Mouse (Mus musculus): ENCODE data around the gene Ccr1. TPM values are rescaled to one million over a fixed set of nuclear protein-coding genes. Genes with fewer than 3 reads are reported as not detected.

Ccr1 gene
- total RNA-seq (2014; fragmentation: Nextera tagmentation) (1.8 and 2.2 TPM in 2 replicates), total RNA-seq (2017) (3.7 and 3.9 TPM in 2 replicates), polyA plus RNA-seq (2012) (0.03 and 0.04 TPM in 2 replicates)

DNA sequence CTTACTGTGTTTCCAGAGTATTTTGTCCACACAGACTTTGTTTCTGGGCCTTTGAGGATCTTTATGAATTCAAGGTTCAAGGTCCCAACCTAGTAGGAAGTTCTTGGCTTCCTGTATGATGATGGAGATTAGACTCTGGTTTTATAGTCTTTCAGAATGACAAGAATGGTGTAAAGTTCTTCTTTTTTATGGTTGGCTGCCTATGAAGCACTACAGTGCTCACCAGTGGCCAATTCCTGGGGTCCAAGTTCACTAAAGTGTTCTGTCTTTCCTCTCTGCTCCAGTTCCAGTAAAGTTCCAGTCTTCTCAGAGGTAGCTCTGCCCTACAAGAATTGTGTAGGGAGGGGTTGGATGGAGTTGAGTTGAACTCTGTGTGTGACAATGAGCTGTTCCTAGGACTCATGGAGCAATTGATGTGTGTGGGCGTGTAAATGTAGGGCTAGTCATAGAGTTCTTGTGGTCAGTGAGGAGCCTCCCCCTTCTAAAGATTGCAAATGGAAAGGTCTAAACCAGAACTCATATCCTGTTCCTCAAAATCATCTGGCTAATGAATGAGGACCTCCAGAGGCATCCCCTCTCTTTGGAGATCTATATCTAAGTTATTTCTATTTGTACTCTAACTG lies at the start of gene Ccr1:
Ccr1 (minus strand) TSS at position 403 of the 623 bp plus-strand sequence.
- DNase-seq (ENCODE audit: low spot score) = no peak
- Histone ChIP-seq H3K9me3 (replicated peaks) (no peaks in the 10 kb centered on the region), H3K27me3 (ENCODE audit: insufficient read depth, low read length) (no peaks in the 10 kb centered on the region), H3K4me3 (ENCODE audit: low read depth, low read length) (no peak within 1 kb of the TSS), H3K36me3 (replicated peaks) (no peaks in the 10 kb centered on the region), H3K4me1 (ENCODE audit: insufficient read depth, low read depth, low read length) (peaks cover 27% of the 10 kb centered on the region)
- TF ChIP-seq CTCF (IDR thresholded peaks at IDR 0.05; ENCODE audit: low read depth, low read length) (no peak), POLR2AphosphoS5 (IDR thresholded peaks at IDR 0.05; ENCODE audit: insufficient replicate concordance, low read depth, low read length) (no peak), TAL1 (conservative IDR thresholded peaks at IDR 0.05; ENCODE audit: low read depth, low read length) (no peak), GATA1 (IDR thresholded peaks at IDR 0.05; ENCODE audit: borderline replicate concordance, low read length) (no peak), GATA2 (IDR thresholded peaks at IDR 0.05; ENCODE audit: borderline replicate concordance, low read depth, low read length) (no peak)
- no peak for ATAC-seq (ENCODE audit: extremely low read depth, insufficient number of reproducible peaks, low FRiP score, poor library complexity, severe bottlenecking)

DNA sequence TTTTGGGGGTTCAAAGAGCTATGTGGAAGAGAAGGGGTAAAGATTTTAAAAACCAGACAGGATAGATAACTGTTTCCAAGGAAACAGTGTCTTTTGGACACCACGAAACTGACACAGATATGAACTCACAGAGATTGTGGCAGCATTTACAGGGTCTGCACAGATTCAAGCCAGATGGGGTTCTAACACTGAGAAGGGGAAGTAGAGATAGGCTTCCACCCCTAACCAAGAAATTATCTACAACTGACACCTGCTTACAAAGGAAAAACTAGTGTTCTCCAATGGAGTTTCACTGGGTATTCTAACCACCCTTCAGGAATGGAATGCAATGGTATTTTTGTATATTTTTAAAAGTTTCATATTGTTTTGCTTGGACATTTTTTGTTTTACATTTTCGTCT lies 47.6 kb upstream of the Ccr1 start:
- no peak for TF ChIP-seq GATA1 (IDR thresholded peaks at IDR 0.05; ENCODE audit: borderline replicate concordance, low read length)
- TF ChIP-seq TAL1 (conservative IDR thresholded peaks at IDR 0.05; ENCODE audit: low read depth, low read length) = peak; percentile 81
- ATAC-seq (ENCODE audit: extremely low read depth, insufficient number of reproducible peaks, low FRiP score, poor library complexity, severe bottlenecking) (peak; percentile 93), DNase-seq (ENCODE audit: low spot score) (peak; percentile 19)
- H3K4me3 ChIP-seq (ENCODE audit: low read depth, low read length) = no peak overlapping the region
- H3K36me3 ChIP-seq (replicated peaks) = no peaks in the 10 kb centered on the region
- H3K27me3 ChIP-seq (ENCODE audit: insufficient read depth, low read length) = no peaks in the 10 kb centered on the region; the same call in 1 of the 2 replicates
- H3K9me3 ChIP-seq (replicated peaks) = no peaks in the 10 kb centered on the region
- H3K4me1 ChIP-seq (ENCODE audit: insufficient read depth, low read depth, low read length) = peaks cover 26% of the 10 kb centered on the region

- no peak for ATAC-seq (ENCODE audit: extremely low read depth, insufficient number of reproducible peaks, low FRiP score, poor library complexity, severe bottlenecking)
- no peaks in the 10 kb centered on the region for H3K9me3 ChIP-seq (replicated peaks)
- H3K4me1 ChIP-seq (ENCODE audit: insufficient read depth, low read depth, low read length) = peaks cover 26% of the 10 kb centered on the region
- no peak overlapping the region for H3K4me3 ChIP-seq (ENCODE audit: low read depth, low read length)
- no peak for DNase-seq (ENCODE audit: low spot score)
- no peaks in the 10 kb centered on the region for H3K36me3 ChIP-seq (replicated peaks)
- H3K27me3 ChIP-seq (ENCODE audit: insufficient read depth, low read length) = no peaks in the 10 kb centered on the region; the same call in 1 of the 2 replicates
- TF ChIP-seq POLR2AphosphoS5 (IDR thresholded peaks at IDR 0.05; ENCODE audit: insufficient replicate concordance, low read depth, low read length) (no peak), GATA1 (IDR thresholded peaks at IDR 0.05; ENCODE audit: borderline replicate concordance, low read length) (no peak), GATA2 (IDR thresholded peaks at IDR 0.05; ENCODE audit: borderline replicate concordance, low read depth, low read length) (no peak), CTCF (IDR thresholded peaks at IDR 0.05; ENCODE audit: low read depth, low read length) (no peak), TAL1 (conservative IDR thresholded peaks at IDR 0.05; ENCODE audit: low read depth, low read length) (no peak)
Measured at GRCm38 (mm10) chr9:124014985-124015652, 46.6 kb upstream of the Ccr1 start.

GRCm38 (mm10) chr9:124013270-124013669 lies 44.8 kb upstream of the Ccr1 start:
- no peaks in the 10 kb centered on the region for H3K36me3 ChIP-seq (replicated peaks)
- no peaks in the 10 kb centered on the region for H3K9me3 ChIP-seq (replicated peaks)
- H3K4me1 ChIP-seq (ENCODE audit: insufficient read depth, low read depth, low read length) = peaks cover 26% of the 10 kb centered on the region
- ATAC-seq (ENCODE audit: extremely low read depth, insufficient number of reproducible peaks, low FRiP score, poor library complexity, severe bottlenecking) (no peak), DNase-seq (ENCODE audit: low spot score) (no peak)
- no peaks in the 10 kb centered on the region; the same call in 1 of the 2 replicates for H3K27me3 ChIP-seq (ENCODE audit: insufficient read depth, low read length)
- TF ChIP-seq CTCF (IDR thresholded peaks at IDR 0.05; ENCODE audit: low read depth, low read length) (no peak), GATA2 (IDR thresholded peaks at IDR 0.05; ENCODE audit: borderline replicate concordance, low read depth, low read length) (no peak), POLR2AphosphoS5 (IDR thresholded peaks at IDR 0.05; ENCODE audit: insufficient replicate concordance, low read depth, low read length) (no peak), TAL1 (conservative IDR thresholded peaks at IDR 0.05; ENCODE audit: low read depth, low read length) (no peak), GATA1 (IDR thresholded peaks at IDR 0.05; ENCODE audit: borderline replicate concordance, low read length) (no peak)
- no peak overlapping the region for H3K4me3 ChIP-seq (ENCODE audit: low read depth, low read length)

- Histone ChIP-seq H3K9me3 (replicated peaks) (no peaks in the 10 kb centered on the region), H3K4me3 (ENCODE audit: low read depth, low read length) (no peak overlapping the region), H3K4me1 (ENCODE audit: insufficient read depth, low read depth, low read length) (peaks cover 26% of the 10 kb centered on the region), H3K36me3 (replicated peaks) (no peaks in the 10 kb centered on the region), H3K27me3 (ENCODE audit: insufficient read depth, low read length) (no peaks in the 10 kb centered on the region; the same call in 1 of the 2 replicates)
- no peak for TF ChIP-seq GATA2 (IDR thresholded peaks at IDR 0.05; ENCODE audit: borderline replicate concordance, low read depth, low read length)
- no peak for ATAC-seq (ENCODE audit: extremely low read depth, insufficient number of reproducible peaks, low FRiP score, poor library complexity, severe bottlenecking)
- DNase-seq (ENCODE audit: low spot score) = no peak
Measured at GRCm38 (mm10) chr9:124012691-124013090, 44.2 kb upstream of the Ccr1 start.

GRCm38 (mm10) chr9:123999784-124000183 lies 31.3 kb upstream of the Ccr1 start:
- no peak overlapping the region for H3K4me3 ChIP-seq (ENCODE audit: low read depth, low read length)
- H3K9me3 ChIP-seq (replicated peaks) = no peaks in the 10 kb centered on the region
- no peaks in the 10 kb centered on the region for H3K36me3 ChIP-seq (replicated peaks)
- no peaks in the 10 kb centered on the region for H3K27me3 ChIP-seq (ENCODE audit: insufficient read depth, low read length)
- DNase-seq (ENCODE audit: low spot score) (no peak), ATAC-seq (ENCODE audit: extremely low read depth, insufficient number of reproducible peaks, low FRiP score, poor library complexity, severe bottlenecking) (no peak)
- peaks cover 30% of the 10 kb centered on the region for H3K4me1 ChIP-seq (ENCODE audit: insufficient read depth, low read depth, low read length)
- TF ChIP-seq POLR2AphosphoS5 (IDR thresholded peaks at IDR 0.05; ENCODE audit: insufficient replicate concordance, low read depth, low read length) = no peak
